Mouse (Mus musculus) cerebellum, adult 18-20 months (tissue): ENCODE measurements around the gene Pde4b.

ENCODE experiments used
- DNase-seq, 2 experiments: peaks; one replicate each; pipeline ENCODE4 v3.0.0; 2021

Gene Pde4b

DNA sequence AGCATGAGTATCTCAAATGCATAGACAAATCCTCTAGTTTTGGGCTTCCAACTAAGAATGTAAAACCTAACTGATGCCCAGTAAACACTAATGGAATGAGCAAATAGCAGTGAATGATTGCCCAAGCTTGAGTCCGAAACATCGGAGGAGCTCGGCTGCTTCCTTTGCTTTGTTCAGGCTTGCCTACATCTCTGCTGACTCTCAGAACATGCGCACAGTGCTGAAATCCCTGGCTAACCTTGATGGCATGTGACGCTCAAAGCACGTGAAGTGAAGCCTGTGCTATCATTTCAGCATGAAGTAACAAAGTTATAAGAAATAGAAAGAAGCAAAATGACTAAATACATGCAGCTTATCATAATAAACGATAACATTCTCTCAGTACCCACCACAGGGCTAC lies 425.6 kb downstream of the Pde4b start:
- no peak for DNase-seq

DNA sequence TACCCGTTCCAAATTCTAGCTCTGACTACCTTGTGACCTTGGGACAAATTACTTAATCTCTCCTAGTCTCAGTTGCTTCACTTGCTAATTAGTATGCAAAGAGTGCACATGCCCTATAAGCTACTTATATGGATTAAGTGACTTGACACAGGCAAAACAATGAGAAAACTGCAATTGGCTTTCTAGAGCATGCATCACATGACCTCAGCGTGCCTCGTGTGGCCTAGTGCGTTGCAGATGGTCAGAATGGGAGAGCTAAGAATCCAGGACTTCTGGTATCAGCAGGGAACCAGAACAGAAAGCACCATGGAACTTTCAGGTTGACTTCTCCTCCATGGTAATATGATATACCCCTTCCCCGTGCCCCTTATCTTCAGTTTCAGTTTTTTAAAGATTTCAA lies 426.2 kb downstream of the Pde4b start:
- DNase-seq, result no peak

GRCm38 (mm10) chr4:102514972-102515835 lies 427.9 kb downstream of the Pde4b start:
- DNase-seq, result no peak

DNA sequence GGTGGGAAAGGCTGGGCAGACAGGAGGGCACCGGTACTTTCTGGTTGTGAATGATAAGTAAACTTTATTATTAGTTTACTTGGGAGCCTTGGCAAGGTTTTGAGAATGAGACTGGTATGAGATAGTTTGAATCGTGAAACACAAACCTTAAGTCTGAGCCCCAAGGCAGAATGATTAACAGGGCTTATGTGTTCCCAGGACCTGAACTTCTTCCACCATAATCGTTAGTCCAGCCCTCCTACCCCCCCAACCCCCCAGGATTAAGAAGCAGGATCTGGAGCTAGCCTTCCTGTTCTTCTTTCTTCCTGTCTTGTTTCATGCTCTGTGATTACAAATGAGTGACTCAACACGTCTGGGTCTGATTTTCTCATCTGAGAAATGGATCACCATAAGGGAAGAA lies 429.1 kb downstream of the Pde4b start:
- DNase-seq, result no peak

- DNase-seq, result peak; percentile 38 to 44
These were observed 429.8 kb downstream of the Pde4b start for GRCm38 (mm10) chr4:102516982-102517630.

DNA sequence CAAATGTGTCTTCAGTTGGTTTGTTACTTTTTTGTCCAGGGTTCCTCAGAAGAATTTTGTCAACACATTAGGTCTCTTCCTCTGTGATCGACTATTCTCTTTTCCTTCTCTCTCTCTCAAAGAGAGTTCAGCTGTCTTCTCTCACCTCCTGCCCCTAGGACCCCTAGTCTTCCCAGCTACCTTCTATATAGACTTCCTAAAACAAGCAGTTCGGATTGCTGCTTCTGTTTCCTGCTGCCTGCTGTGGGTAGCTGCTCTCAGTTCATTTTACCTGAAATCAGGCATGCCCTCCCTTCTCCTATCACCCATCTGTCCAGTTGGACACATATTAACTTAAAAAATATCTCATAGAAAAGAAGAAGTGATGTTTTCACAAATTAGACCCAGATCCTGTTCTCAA lies 430.3 kb downstream of the Pde4b start:
- peak in 1 of 2 experiments; percentile 21 for DNase-seq

DNA sequence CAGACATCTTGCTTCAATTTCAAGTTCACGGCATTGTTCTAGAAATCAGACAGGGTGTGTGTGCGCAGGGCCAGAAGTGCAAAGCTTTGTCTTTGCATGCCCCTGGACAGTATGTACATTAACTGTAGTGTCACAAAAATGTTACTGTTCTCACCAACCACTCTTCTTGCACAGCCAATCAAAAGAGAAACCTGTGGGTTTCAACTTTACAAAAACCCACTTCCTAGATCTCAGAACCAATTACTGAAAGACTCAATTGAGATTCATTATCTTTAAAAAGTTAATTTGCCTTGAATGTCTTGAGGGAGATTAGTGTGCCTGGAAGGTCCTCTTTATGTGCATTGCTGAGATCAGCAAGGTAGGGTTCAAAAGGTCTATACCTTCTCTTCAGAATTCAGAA lies 431.0 kb downstream of the Pde4b start:
- DNase-seq, result no peak

GRCm38 (mm10) chr4:102520669-102521261 lies 433.4 kb downstream of the Pde4b start:
- DNase-seq, result no peak

DNA sequence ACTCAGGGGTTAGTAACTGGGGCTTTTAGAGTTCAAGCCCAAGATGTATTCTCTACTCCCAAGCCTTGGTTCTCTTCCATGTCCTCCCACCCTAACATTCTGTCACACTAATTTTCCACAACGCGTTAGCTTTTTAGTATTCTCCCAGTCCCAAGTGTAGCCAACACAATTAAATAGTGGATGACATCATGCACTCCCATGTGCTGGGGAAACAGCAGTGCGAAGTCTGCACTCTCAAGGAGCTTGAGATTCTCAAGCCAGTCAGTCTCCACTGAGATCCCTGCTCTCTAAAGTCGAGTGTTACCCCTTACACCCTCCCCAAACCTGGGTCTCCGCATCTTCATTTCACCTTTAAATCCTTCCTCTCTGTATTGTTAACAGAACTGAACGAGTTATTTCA lies 434.1 kb downstream of the Pde4b start:
- DNase-seq, result no peak

DNA sequence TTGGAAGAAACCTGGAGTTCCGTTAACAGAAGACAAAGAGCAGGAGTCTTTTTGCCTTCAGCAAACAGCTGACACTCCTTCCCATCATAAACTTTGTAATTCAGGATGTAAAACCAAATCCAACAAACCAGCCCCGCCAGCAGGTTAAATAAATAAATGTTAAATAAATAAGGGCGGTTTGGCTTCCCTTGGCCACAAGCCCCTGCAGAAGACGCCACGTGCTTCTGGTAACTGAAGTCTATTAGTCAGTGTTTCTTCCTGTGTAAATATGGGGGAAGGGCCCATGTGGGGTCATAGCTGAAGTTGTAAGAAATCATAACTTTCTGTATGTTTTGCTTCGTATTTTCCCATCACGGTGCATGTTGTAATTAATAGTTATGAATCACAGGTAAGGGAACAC lies 440.0 kb downstream of the Pde4b start:
- no peak for DNase-seq

- no peak for DNase-seq
These were observed 443.5 kb downstream of the Pde4b start for GRCm38 (mm10) chr4:102530797-102531196.

GRCm38 (mm10) chr4:102531729-102532128 lies 444.4 kb downstream of the Pde4b start:
- no peak for DNase-seq

GRCm38 (mm10) chr4:102533183-102534048 lies 446.1 kb downstream of the Pde4b start:
- peak; percentile 76 to 81 for DNase-seq

- peak; percentile 34 to 41 for DNase-seq
These were observed 446.8 kb downstream of the Pde4b start for GRCm38 (mm10) chr4:102534049-102534730.

DNA sequence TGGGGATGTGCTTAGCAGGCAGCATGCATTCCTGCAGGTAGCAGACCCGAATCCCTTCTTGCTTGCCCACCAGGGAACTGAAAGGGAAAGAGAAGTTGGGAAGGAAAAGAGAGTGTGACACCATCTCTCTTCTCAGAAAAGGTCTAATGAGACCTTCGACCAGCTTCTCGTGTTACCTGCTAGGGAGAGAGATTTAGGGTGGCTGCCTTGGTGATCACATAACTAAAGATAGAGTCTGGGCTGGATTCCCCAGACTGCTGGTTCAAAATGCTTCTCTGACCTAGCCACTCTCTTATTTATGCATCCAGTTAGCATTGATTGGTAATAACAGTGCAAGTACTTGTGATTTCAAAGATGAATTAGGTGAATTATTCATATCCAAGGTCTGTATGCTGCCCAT lies 448.5 kb downstream of the Pde4b start:
- no peak for DNase-seq

- DNase-seq, result no peak
These were observed 450.9 kb downstream of the Pde4b start for GRCm38 (mm10) chr4:102538266-102538665.

- no peak for DNase-seq
These were observed 451.4 kb downstream of the Pde4b start for GRCm38 (mm10) chr4:102538793-102539192.

DNA sequence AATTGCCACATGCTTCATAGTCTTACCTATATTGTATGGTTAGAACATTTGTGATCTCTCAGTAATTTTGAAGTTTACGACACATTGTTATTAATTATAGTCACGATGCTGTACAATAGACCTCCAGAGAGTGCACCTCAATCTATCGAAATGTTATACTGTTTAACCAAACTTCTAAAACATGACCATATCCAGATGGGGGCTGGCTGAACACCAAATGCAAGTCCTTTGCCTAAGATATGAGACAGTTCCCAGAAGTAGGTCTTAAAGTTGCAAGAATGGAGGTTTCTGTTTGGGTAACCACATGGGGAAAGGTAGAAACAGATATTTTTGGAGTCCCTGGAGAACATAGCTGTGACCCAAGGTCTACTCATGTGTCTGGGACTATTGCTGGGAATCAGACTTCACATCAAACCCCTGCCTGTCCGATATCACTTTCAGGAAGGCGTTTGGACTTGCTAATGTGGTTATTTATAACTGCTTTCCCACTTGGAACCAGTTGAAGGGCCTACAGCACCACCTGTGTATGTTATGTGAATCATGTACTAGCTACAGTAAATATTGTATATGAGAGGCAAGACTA lies 452.3 kb downstream of the Pde4b start:
- no peak for DNase-seq

GRCm38 (mm10) chr4:102542976-102543375 lies 455.6 kb downstream of the Pde4b start:
- DNase-seq, result no peak

DNA sequence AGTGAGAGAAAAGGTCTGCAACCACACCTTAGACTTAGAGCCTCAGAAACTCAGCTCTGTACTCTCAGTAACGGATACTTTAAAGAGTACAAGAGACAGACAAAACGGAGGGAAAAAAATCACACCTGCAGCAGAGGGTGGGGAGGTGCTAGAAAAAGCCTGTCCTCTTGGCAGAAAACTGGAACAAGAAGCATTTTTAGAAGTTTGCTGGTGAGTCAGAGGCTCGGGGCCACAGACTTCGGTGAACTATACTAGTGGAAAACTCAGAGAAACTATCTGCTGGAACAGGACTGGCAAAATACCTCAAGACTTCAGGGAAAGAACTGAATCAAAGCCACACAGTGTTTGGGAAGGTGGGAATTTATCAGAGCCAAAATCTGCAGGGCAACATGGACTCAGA lies 457.9 kb downstream of the Pde4b start:
- DNase-seq, result no peak

DNA sequence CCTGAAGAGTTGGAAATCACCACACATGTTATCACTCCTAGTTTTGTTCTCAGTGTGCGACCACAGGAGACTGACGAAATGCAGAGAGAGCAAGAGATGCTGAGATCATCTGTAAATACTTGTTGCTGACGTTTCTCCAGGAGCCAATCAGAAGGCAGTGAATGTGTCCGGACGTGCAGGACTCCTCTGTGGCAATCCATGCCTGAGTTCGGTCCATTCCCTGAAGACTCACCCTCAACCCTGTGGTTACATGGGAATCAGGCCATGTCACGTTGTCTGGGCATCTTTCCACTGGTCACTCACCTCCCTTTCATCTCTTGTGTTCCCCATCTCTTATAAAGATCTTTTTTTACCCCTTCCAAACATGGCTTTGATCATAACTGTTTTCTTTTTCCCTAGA lies 468.2 kb downstream of the Pde4b start:
- DNase-seq, result no peak

DNA sequence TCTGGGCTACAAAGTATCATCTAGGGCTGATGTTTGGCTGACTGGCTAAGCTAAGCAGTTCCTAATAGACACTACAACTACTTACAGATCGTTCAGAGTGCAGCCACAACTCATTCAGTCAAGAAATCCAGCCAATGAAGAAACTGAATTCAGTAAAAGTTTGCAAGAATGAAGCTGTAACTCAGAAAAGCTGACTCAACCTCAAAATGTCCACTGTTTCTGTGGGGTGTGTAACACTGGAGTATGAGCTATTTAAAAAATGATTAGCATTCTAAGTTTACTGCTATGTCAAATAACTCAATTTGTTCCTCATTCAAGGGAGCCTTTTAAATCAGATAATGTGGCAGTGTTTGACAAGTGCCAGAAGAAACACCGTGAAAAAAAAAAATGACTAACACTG lies 469.7 kb downstream of the Pde4b start:
- no peak for DNase-seq
